ENCODE assay signal across 9 mouse cellular contexts in the genomic region with DNA sequence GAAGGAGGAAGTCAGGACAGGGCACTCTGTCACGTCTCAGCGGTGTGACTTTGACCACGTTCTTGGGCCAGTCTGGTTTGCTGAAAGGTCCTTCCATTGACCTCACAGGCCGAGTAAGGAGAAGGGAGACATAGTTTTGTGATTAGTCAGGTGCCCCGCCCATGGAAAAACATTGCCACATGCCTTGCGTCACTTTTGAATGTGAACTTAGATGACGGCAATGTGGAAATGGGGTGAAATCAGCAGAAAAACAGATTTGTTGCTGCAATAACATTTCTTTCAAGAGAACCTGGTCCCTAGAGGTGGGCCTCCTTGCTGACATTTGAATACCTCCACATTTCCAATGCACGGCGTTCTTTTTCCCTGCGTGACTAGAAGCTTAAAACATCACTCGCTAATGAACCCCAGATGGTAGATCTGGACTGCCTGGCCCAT. TPM values are rescaled to one million over a fixed set of nuclear protein-coding genes. Genes with fewer than 3 reads are reported as not detected.
DNase-seq lines count a peak whose midpoint lies in the region; ATAC-seq lines count a peak whose summit lies in the region.
"Had no signal": no experiment of that assay in that cellular context is flagged by ENCODE, and none has a peak within 500 bp of the region (broad histone marks: within the 10 kb centered on the region; RNA-seq: fewer than 3 reads in every experiment).

No protein-coding gene starts in this region.

- ATAC-seq in frontal cortex, adult (ENCODE audit: low TSS enrichment): no peak
- ATAC-seq: forebrain, embryonic 15.5 days had no signal

- DNase-seq in adrenal gland, adult 18-20 months (ENCODE audit: low spot score in 2 of 2): peak; percentile 44 to 49
- no peak for DNase-seq in adrenal gland, postnatal 4 days (ENCODE audit: low spot score in 2 of 2)
- DNase-seq in urinary bladder, postnatal 14 days (ENCODE audit: low spot score): peak; percentile 60
- DNase-seq in urinary bladder, postnatal 10 days (ENCODE audit: low spot score): no peak
- peak; percentile 37 for DNase-seq in hindlimb bud, embryonic 11.5 days (ENCODE audit: extremely low spot score, low read depth, low spot score)
- DNase-seq in left cerebral cortex, adult 9 months (ENCODE audit: low spot score in 2 of 2): no peak
- DNase-seq in right cerebral cortex, adult 2 months (ENCODE audit: low spot score in 2 of 2): no peak

RNA-seq across cellular contexts. Expression of a gene that starts 30.9 kb away (rescaled TPM):
- total RNA-seq in adrenal gland, adult 18-20 months (2021): 100 to 1,000 TPM in 1 of 2 experiments, 10 to 100 TPM in 1; 60.6 to 157 TPM
- total RNA-seq in adrenal gland, postnatal 4 days (2021): 10 to 100 TPM; 19.5 to 22.2 TPM

Comparison
In these comparisons a context has a peak if more than half of its experiments do, and no peak if none do; other contexts are left out.
1. DNase-seq: peak in adrenal gland, adult 18-20 months (2 of 2), urinary bladder, postnatal 14 days (single experiment) and hindlimb bud, embryonic 11.5 days (single experiment); none in adrenal gland, postnatal 4 days (0 of 2), urinary bladder, postnatal 10 days (single experiment), left cerebral cortex, adult 9 months (0 of 2) and right cerebral cortex, adult 2 months (0 of 2).